8 mouse cellular contexts compared by ENCODE assay signal in genomic region chr10:26919307-26919977, GRCm38 (mm10).
DNase-seq lines count a peak whose midpoint lies in the region; ATAC-seq and TF ChIP-seq lines count a peak whose summit lies in the region.

No protein-coding gene starts in this region.

- TF ChIP-seq CTCF in layer of hippocampus, adult 2 months (conservative IDR thresholded peaks at IDR 0.05) = peak; percentile 94

- no peaks in the 10 kb centered on the region for H3K4me1 ChIP-seq in ES-E14 (ENCODE audit: control insufficient read depth in 2 of 2, insufficient read depth in 2 of 2, low read length in 2 of 2, poor library complexity in 1 of 2)
- no peaks in the 10 kb centered on the region for H3K4me1 ChIP-seq in hindbrain, embryonic 10.5 days (replicated peaks)
- no peaks in the 10 kb centered on the region; the same call in 1 of the 2 replicates for H3K4me1 ChIP-seq in lung, embryonic 16.5 days (replicated peaks; ENCODE audit: control insufficient read depth, insufficient read depth, low read length)

- in situ Hi-C loops in ES-E14 (cut with MboI; ENCODE audit: low sequenced_read_pairs in 2 of 2, unreplicated experiment in 2 of 2) = no loop called here

- no peak overlapping the region for H3K4me2 ChIP-seq in lung, embryonic 16.5 days (ENCODE audit: low read depth, low read length)

- H3K36me3 ChIP-seq in ES-E14 (ENCODE audit: control insufficient read depth, insufficient read depth, low read length, poor library complexity, severe bottlenecking) = no peaks in the 10 kb centered on the region
- no peaks in the 10 kb centered on the region for H3K36me3 ChIP-seq in hindbrain, embryonic 10.5 days
- no peaks in the 10 kb centered on the region for H3K36me3 ChIP-seq in lung, embryonic 16.5 days (ENCODE audit: control insufficient read depth, insufficient read depth, low read length)

- no peaks in the 10 kb centered on the region for H3K27me3 ChIP-seq in hindbrain, embryonic 10.5 days (ENCODE audit: insufficient read depth, poor library complexity, severe bottlenecking)
- H3K27me3 ChIP-seq in lung, embryonic 16.5 days (ENCODE audit: control insufficient read depth, insufficient read depth, low read depth, low read length) = no peaks in the 10 kb centered on the region

- no peak overlapping the region for H3K9ac ChIP-seq in ES-E14 (ENCODE audit: insufficient read depth, low read depth, low read length, poor library complexity, severe bottlenecking)
- H3K9ac ChIP-seq in lung, embryonic 16.5 days (ENCODE audit: low read length) = no peak overlapping the region

- peak; percentile 98 for ATAC-seq in common myeloid progenitor, adult 5-6 weeks (replicated peaks; ENCODE audit: low read depth, poor library complexity, severe bottlenecking)
- ATAC-seq in lung, embryonic 16.5 days (ENCODE audit: low read depth) = 0 out of 2 replicates have a peak, but pooled peaks have one; percentile 45

- no peak overlapping the region for H3K4me3 ChIP-seq in ES-E14 (ENCODE audit: insufficient read depth in 1 of 2, low read depth in 1 of 2, low read length in 2 of 2, poor library complexity in 1 of 2, severe bottlenecking in 1 of 2)
- H3K4me3 ChIP-seq in hindbrain, embryonic 10.5 days = no peak overlapping the region
- no peak overlapping the region for H3K4me3 ChIP-seq in layer of hippocampus, adult 2 months
- no peak overlapping the region for H3K4me3 ChIP-seq in lung, embryonic 16.5 days (ENCODE audit: low read length)

- H3K9me3 ChIP-seq in ES-E14 (ENCODE audit: control insufficient read depth, insufficient read depth, low read depth, low read length) = no peaks in the 10 kb centered on the region
- no peaks in the 10 kb centered on the region for H3K9me3 ChIP-seq in hindbrain, embryonic 10.5 days
- no peaks in the 10 kb centered on the region for H3K9me3 ChIP-seq in lung, embryonic 16.5 days (ENCODE audit: control insufficient read depth, low read length)

- DNase-seq in A20 (ENCODE audit: low read depth, low spot score) (peak; percentile 44), ES-E14 (ENCODE audit: low read depth, low spot score) (peak; percentile 60)
- peak; percentile 7 for DNase-seq in hindbrain, embryonic 10.5 days (ENCODE audit: low spot score)
- peak; percentile 33 to 55 for DNase-seq in layer of hippocampus, adult 2 months (ENCODE audit: low spot score in 2 of 2)
- peak; percentile 62 to 67 for DNase-seq in right cerebral cortex, adult 2 months (ENCODE audit: low spot score in 2 of 2)
- no peak for DNase-seq in ovary, adult 18-20 months (ENCODE audit: low spot score)

- WGBS in hindbrain, embryonic 10.5 days = 41% methylated on average over 5 of the region's 5 CpGs
- 22% methylated on average over 5 of the region's 5 CpGs for WGBS in lung, embryonic 16.5 days

- no peak overlapping the region for H3K27ac ChIP-seq in ES-E14 (ENCODE audit: insufficient read depth, low read depth, low read length, poor library complexity, severe bottlenecking)
- no peak overlapping the region for H3K27ac ChIP-seq in hindbrain, embryonic 10.5 days
- no peak overlapping the region for H3K27ac ChIP-seq in layer of hippocampus, adult 2 months
- H3K27ac ChIP-seq in lung, embryonic 16.5 days (ENCODE audit: low read length) = no peak overlapping the region

TF ChIP-seq in ES-E14, 5 proteins besides CTCF, POLR2A, EP300 and RAD21:
- TF ChIP-seq MAFK (IDR thresholded peaks at IDR 0.05; ENCODE audit: insufficient read depth, low read depth, low read length) (no peak), CHD2 (IDR thresholded peaks at IDR 0.05; ENCODE audit: low read depth, low read length) (no peak), ZC3H11A (IDR thresholded peaks at IDR 0.05; ENCODE audit: borderline replicate concordance, low read depth, low read length) (peak; percentile 82), ZNF384 (IDR thresholded peaks at IDR 0.05; ENCODE audit: low read depth, low read length) (no peak), HCFC1 (IDR thresholded peaks at IDR 0.05; ENCODE audit: borderline replicate concordance, insufficient read depth, low read length) (no peak)
TF ChIP-seq in ES-E14: peak in this region for 1.
